Mouse (Mus musculus): ENCODE measurements around the gene Kcnq2.

GRCm38 (mm10) chr2:181128963-181129362 is 6.1 kb downstream of the Kcnq2 start:
- no peak for TF ChIP-seq POLR2A (IDR thresholded peaks at IDR 0.05; ENCODE audit: control insufficient read depth, extremely low read depth, insufficient read depth, low read length, poor library complexity)
- TF ChIP-seq CTCF (IDR thresholded peaks at IDR 0.05; ENCODE audit: borderline replicate concordance, control insufficient read depth, extremely low read depth, insufficient read depth, low read length, poor library complexity) = no peak
